Mouse (Mus musculus) cerebellum, adult 2 months (tissue): ENCODE results near the gene Hmcn2.

ENCODE experiments used
- CTCF ChIP-seq: fragments of 200-500 bp; IDR thresholded peaks from 2 replicates; pipeline ENCODE4 v1.5.1; 2011; ENCODE audit warnings: low read depth, mild to moderate bottlenecking, control low read depth, low read length, moderate library complexity, borderline replicate concordance; ENCODE audit not compliant: insufficient read depth
- POLR2A ChIP-seq: fragments of 200-500 bp; IDR thresholded peaks from 2 replicates; pipeline ENCODE4 v1.6.1; 2011; ENCODE audit warnings: low read length, control low read depth, borderline replicate concordance; ENCODE audit not compliant: insufficient read depth

- TF ChIP-seq CTCF = no peak
- TF ChIP-seq POLR2A = no peak
Measured at GRCm38 (mm10) chr2:31499327-31500291, 185.4 kb downstream of the Hmcn2 start.
